Mouse (Mus musculus): ENCODE measurements around the gene Bcl7c. TPM values are rescaled to one million over a fixed set of nuclear protein-coding genes. Genes with fewer than 3 reads are reported as not detected.
A peak's percentile ranks its signal among the peaks of the same experiment; 100 is the strongest.
"Not testable (repeated sequence)": the region's sequence is repeated elsewhere in the genome, so short reads cannot be mapped to it uniquely, and the experiment has no call there.

The Bcl7c gene
- total RNA-seq, 2 experiments from 2014 or later: 37.8 to 45.7 TPM

DNA sequence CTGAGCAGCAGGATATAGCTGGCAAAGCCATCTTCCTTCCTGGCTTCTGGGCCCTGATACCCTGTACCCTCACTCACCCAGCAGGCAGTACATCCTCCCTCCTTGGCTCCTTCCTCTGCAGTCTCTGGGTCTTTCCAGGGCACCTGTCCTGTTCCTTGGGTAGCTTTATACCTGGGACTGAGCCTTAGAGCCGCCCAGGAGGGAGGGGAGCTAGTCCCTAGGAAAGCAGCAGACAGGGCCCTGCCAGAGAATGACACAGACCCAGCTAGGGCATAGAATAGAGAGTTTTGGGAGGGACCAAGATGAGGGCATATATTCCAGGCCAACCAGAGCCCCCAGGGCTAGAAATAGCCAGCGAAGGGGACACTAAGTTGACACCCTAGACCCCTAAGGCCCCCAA lies 16.8 kb upstream of the Bcl7c start:
- DNase-seq (ENCODE audit: low spot score in 2 of 2): no peak
- intact Hi-C loops (cut with DNase I): no loop called here

DNA sequence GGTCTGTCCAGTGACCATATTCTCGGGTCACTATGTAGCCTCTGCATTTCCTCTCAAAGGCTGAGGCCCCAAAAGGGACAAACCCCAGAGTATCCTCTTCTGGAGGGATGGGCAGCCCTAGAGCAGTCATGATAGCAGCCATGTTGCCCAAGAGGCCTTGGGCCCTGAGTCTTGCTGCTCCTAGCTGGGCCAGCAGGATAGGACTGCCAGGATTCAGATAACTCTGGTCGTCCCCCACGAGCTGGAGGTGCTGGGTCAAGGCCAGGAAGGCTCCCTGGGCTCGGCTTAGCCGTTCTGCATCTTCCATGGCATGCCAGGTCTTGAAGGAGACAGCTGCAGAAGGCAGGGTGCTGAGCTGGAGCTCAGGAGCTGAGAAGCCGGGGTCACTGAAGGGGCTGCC lies 10.5 kb upstream of the Bcl7c start:
- intact Hi-C loops (cut with DNase I): no loop called here
- DNase-seq (ENCODE audit: low spot score in 2 of 2): no peak

DNA sequence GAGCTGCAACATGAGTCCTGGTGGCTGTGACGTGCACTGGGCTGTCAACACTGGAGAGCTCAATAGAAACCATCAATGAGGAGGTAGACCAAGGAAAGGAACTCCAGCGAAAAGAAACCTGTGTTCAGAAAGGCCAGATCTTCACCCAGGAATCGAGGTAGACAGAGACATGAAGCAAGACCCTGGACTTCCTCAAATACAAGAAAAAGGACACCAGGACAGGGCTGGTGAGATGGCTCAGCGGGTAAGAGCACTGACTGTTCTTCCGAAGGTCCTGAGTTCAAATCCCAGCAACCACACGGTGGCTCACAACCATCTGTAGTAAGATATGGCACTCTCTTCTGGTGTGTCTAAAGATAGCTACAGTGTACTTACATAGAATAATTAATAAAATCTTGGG lies 9.6 kb upstream of the Bcl7c start:
- DNase-seq (ENCODE audit: low spot score in 2 of 2): no peak
- intact Hi-C loops (cut with DNase I): no loop called here

DNA sequence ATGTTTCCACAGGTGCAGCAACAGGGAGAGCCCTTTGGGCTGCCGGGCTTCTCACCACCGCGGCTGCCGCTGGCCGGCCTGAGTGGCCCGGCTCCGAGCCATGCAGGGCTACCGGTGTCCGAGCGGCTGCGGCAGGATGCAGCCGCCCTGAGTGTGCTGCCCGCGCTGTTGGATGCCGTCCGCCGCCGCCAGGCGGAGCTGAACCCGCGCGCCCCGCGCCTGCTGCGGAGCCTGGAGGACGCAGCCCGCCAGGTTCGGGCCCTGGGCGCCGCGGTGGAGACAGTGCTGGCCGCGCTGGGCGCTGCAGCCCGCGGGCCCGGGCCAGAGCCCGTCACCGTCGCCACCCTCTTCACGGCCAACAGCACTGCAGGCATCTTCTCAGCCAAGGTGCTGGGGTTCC lies 8.3 kb upstream of the Bcl7c start:
- peak in 1 of 2 experiments; percentile 55 for DNase-seq (ENCODE audit: low spot score in 2 of 2)
- intact Hi-C loops (cut with DNase I): no loop called here

DNA sequence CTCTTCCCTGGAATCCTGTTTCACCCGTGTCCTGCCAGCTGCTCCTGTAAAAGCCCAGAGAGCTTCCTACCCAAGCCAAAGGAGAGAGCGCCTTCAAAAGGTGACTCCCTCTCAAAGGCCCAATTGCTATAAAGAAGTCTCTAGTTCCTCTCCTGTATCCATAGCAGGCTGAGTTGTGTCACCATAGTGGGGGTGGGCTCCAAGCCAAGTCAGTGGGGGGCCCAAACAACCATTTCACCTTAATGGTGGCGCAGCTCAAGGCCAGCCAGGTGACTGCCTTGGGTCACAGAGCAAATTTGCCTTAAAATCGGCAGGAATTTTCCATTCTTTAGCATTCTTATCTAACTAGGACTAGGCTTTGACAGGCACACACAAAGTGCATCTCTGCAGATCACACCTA lies 6.1 kb upstream of the Bcl7c start:
- DNase-seq (ENCODE audit: low spot score in 2 of 2): no peak
- intact Hi-C loops (cut with DNase I): no loop called here

DNA sequence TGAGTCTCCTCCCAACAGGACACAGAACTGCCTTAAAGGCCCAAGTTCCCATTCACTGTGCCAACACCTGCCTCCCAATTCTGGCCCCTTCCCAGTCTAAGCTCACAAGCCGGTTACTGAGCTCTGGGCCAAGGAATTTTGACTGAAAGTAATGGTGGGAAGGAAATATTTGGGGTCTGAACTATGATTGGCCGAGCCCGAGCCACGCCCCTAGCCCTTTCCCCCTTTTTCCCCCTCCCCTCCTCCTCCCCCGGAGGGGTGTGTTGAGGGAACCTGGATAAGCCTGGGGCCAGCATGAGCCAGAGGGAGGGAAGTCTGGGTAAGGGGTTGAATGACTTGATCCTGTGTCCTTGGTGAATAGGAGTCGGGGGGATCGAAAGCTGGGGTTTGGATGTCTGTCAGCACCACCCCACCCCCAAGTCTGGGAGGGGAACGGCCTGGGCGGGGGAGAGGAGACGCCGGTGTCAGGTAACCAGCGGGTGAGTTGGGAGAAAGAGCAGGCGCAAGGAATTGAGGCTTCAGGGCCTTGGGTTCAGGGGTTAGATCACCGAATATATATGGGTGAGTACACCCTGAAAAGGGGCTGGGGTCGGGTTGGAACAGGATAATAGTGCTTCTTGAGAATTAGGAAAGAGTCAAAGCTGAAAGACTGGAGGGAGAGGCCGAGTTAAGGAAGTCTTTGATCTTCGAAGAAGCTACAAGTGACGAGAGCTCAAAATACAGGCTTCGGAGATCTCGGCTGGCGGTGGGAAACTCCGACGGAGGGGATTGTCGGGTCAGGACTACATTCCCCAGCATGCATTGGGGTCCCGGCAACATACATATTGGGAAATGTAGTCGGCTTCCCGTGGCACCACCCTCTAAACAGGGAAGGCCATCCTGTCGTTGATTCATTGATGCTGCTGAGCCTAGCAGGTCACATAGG lies 4.0 kb upstream of the Bcl7c start, which contains the start of gene Ctf1:
Ctf1 (plus strand) TSS at position 276 of the 925 bp plus-strand sequence.
- intact Hi-C loops (cut with DNase I): no loop called here

DNA sequence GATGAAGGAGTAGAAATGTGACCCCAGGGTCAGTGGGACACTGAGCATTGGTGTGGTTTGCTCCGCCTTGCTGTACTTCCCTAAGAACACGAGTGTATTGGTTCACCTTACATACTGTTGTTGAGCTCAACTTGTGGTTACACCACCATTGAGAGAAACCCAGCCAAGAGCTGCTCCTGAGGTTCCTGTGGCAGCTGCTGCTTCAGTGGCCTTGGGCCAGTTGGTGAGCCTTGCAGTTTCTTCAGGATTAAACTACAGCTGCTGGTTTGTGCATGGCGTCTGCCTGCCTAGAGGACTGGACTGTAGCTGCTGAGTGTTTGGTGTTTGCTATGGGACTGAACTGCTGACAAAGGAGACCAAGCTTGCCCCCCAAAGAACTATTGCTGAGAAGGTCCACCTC lies 2.7 kb upstream of the Bcl7c start:
- no peak for DNase-seq (ENCODE audit: low spot score in 2 of 2)
- intact Hi-C loops (cut with DNase I): no loop called here

More for the DNA sequence above, 4.0 kb upstream of the Bcl7c start, which contains the start of gene Ctf1:
- DNase-seq (ENCODE audit: low spot score in 2 of 2): peak; percentile 77 to 78

DNA sequence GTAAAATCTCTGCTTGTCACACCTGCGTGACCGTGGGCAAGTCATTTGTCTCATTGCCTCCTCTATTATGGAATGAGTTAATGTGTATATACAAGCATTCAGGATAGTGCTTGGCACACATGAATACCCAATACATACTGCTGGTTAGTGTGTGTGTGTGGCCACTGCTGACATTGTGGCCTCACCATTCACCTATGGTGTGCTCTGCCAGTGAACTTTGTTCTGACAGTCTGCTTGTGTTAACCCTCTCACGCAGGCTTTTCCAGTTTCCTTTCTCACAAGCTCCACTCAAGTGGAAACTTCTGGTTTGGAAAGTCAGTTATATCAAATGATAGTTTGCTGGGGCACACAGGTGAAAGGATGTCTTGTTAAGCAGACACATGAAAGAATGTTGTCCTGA lies 2.3 kb upstream of the Bcl7c start:
- intact Hi-C loops (cut with DNase I): no loop called here
- no peak for DNase-seq (ENCODE audit: low spot score in 2 of 2)

DNA sequence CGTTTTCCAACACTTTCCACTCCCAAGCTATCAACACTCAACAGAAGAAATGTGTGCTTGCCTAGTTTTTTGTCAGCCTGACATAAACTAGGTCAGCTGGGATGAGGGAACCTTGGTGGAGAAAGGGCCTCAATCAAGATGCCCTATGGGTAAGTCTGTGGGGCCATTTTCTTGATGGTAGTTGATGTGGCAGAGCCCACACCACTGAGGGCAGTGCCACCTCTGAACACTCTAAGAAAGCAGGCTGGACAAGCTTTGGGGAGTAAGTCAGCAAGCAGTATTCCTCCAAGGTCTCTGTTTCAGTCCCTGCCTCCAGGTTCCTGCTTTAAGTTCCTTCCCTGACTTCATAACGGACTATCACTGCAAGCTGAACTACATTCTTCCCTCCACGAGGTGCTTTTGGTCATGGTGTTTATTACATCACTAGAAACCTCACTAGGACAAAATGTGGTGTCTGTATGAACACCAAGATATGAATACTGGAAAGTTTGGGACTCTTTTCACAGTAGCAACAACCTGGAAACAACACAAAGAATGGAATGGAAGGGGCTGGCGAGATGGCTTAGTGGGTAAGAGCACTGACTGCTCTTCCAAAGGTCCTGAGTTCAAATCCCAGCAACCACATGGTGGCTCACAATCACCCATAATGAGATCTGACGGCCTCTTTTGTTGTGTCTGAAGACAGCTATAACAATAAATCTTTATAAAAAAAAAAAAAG lies 687 bp upstream of the Bcl7c start:
- intact Hi-C loops (cut with DNase I): loop anchor here (2.0 kb wide), 1 partner anchor 35 kb away; no protein-coding TSS in a partner anchor
- DNase-seq (ENCODE audit: low spot score in 2 of 2): no peak

DNA sequence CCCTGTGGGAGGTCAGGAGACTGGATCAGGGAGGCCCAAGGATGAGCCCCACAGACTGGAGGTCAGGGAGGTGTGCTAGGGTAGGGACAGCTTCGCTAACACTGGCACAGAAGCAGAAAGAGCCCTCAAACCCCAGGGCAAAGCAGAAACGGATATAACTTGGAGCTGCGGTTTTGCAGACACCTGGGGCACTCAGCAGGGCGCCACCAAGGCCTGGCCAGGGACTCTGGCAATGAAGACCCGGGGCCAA lies 851 bp downstream of the Bcl7c start:
- no peak for DNase-seq (ENCODE audit: low spot score in 2 of 2)
- intact Hi-C loops (cut with DNase I): loop anchor here (2.0 kb wide), 1 partner anchor 33 kb away; no protein-coding TSS in a partner anchor

DNA sequence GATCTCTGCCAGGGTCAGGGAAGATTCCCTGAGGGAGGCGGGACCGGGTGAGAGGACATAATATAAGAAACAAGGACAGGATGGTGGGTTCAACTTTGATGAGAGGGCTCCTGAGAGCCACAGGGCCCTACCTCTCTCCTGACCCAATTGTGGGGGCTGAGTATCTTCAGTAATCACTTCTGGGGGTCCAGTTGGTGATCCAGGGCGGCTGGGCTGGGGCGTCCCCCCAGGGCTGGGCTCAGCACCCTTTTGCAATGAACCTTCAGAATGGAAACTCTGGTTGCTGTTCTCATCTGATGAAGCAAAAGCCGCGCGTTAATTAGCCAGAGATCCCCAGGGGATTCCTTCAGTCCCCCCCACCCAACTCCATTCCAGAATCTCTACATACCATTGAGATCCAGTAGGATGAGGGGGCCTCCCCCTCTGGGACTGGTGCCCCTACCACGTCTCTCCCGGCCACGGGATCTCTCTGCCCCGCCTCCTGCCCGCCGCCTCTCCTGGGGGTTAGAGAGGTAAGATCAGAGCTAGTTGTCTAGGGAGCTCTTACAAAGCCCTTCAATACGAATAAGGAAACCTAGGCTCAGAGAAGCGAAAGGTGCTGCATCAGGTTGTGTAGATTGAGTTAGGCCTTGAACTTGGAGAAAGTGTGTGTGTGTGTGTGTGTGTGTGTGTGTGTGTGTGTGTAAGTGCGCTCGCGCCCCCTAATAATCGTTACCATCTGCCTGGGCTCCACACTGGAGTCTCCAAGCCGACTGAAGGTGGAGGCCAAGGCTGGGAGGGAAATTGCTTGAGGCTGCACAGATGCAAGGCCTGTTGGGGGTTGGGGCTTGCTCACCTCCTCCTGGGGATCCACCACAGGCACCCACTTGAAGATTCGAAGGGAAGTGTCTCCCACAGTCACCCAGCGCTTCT lies 1.4 kb downstream of the Bcl7c start:
- no peak for DNase-seq (ENCODE audit: low spot score in 2 of 2)
- intact Hi-C loops (cut with DNase I): no loop called here

DNA sequence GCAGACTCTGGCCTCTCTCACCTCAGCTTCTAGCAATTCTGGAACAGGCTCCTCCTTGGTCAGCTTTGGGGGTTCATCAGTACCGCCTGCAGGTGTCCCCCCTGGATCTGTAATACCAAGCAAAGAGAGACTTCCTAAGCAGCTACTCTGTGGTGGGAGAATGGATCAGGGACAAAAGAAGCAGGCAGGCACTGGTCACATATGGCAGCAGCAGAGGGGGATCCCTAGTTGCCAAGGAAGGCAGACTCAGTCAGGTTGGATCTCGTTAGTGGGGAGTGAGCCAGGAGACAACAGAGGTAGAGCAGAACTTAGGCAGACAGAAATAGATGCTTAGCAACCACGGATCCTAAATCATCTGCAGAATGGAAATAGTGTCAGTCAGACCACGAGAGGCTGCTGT lies 3.0 kb downstream of the Bcl7c start:
- intact Hi-C loops (cut with DNase I): no loop called here
- DNase-seq (ENCODE audit: low spot score in 2 of 2): peak in 1 of 2 experiments; percentile 67

DNA sequence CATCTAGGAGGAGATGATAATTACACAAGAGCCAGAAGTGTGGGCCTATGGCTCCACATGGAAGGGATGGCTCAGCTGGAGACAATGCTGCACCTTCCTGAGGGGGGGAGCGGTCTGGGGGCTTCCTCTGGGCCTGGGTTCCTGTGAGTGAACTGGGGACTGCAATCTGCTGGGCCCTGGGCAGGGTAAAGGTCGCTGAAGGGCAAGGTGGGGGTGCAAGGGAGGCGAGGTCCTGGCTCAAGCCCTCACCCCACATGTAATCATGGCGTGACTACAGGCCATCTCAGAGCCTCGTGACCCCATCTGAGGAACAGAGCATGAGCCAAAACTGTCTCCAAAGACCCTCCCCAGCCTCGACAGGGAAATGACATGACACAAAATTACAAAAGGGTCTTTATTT lies 4.1 kb downstream of the Bcl7c start:
- intact Hi-C loops (cut with DNase I): no loop called here
- DNase-seq (ENCODE audit: low spot score in 2 of 2): no peak

DNA sequence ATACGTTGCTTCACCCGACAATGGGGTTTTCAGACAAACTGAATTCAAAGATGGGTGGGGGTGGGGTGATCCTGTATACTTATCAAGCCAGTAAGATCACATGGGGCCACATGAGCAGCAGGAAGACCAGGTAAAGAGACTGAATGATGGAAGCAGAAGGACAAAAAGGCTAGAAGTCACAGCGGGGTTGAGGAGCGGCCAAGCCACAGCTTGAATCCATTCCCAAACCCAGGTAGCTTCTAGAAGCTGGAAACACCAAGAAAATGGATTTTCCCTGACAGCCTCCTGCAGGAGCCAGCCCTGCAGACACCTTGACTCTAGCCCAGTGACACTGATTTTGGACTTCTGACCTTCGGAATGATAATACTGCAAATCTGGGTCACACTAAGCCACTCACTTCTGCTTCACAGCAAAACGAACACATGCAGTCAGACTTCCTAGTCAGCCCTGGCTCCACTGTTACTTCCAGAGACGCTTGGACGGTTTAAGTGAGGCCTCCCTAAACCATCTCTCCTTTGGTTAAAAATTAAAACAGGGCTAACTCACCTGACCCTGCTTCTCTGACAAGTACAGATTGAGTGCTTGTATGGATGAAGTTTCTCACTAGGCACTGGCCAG lies 5.1 kb downstream of the Bcl7c start:
- DNase-seq (ENCODE audit: low spot score in 2 of 2): no peak
- intact Hi-C loops (cut with DNase I): no loop called here

DNA sequence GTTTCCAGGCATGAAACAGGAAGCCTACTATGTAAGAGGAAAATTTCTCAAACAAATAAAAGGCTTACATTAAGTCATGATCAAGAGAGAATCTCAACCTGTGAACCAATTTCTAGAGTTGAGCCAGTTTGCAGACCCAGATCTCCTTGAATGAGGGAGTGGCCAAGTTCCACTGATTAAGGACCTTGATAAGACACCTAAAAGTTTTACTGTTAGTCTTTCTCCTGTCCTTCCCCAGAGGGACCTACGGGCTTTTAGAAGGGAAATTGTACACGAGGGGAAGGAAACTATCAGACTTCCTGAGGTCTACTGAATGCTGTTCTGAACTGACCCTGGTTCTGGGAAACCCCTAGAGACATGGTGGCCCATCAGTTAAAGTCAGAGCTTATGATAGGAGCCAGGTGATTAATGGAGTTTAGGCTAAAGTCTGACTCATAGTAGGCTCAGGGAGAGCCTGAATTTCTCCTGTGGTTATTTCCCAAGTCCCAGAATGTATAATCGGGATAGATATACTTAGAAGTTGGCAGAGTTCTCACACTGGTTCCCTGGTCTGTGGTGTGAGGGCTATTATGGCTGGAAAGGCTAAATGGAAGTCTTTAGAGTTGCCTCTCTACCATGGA lies 7.9 kb downstream of the Bcl7c start:
- intact Hi-C loops (cut with DNase I): no loop called here

DNA sequence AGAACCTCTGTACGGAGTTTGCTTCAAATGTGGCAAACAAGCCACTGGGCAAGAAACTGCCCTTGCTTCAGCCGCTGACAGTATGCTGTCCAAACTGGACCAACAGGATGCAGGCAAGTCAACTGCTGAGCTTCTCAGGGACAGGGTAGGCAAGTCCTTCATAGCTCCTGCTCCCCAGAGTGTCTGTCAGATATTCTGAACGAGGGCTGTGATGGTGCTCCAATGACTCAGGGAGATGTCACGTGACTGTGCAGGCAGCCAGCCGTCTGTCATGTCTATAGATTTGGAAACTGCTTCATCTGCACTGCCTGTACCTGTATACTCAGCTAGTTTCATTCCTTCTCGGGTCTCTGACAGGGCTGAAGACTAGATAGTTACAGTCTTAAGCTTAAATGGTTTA lies 9.7 kb downstream of the Bcl7c start:
- intact Hi-C loops (cut with DNase I): no loop called here
- DNase-seq (ENCODE audit: low spot score in 2 of 2): peak in 1 of 2 experiments; percentile 59

More for the DNA sequence above, 7.9 kb downstream of the Bcl7c start:
- no peak for DNase-seq (ENCODE audit: low spot score in 2 of 2)

DNA sequence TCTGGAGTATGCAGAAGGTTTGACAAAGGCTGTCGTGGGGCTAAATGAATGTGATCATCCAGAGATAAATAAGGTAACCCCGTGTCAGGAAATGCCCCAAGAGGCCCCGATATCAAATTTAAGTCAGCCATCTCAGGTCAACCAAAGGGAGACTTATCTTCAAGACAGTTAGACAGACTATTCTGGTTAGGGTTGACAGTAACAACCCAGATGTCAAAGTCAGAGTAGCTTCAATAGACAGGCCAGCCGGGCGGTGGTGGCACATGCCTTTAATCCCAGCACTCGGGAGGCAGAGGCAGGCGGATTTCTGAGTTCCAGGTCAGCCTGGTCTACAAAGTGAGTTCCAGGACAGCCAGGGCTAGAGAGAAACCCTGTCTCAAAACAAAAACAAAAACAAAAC lies 15.0 kb downstream of the Bcl7c start:
- not testable (repeated sequence) for DNase-seq (ENCODE audit: low spot score in 2 of 2)

DNA sequence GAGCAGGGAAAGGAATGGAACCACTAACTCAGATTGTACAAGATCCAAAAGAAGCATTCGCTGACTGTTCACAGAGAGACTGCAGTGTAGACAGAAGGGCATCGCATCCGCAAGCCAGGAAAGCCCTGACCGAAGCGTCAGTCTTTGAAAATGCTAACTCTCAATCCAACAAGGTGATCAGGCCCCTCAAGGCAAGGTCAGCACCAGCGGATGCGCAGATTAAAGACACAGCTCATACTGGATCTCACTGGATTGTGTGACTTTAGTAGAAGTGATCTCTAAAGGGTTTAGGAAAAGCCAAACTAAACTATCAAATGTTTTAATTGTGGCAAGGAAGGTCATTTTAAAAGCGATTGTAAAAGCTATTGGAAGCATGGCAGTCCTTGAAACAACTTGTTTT lies 15.4 kb downstream of the Bcl7c start:
- DNase-seq (ENCODE audit: low spot score in 2 of 2): no peak
- intact Hi-C loops (cut with DNase I): no loop called here

More for the DNA sequence above, 15.0 kb downstream of the Bcl7c start:
- intact Hi-C loops (cut with DNase I): not testable (repeated sequence)
